Mouse (Mus musculus) adrenal gland, adult 8-10 months (tissue): ENCODE measurements around the gene Zbtb33. TPM values are rescaled to one million over a fixed set of nuclear protein-coding genes. Genes with fewer than 3 reads are reported as not detected.

ENCODE experiments used
- DNase-seq: peaks from one replicate; pipeline ENCODE4 v3.0.0; 2022
- microRNA-seq, 2 experiments: library from miRNA; unstranded; fragments of <30 nt; microRNA quantifications; one replicate each; pipeline ENCODE4 v1.2.0; 2022
- total RNA-seq, 4 experiments: library from RNA; stranded (reverse); gene quantifications; 2 replicates each; pipeline ENCODE4 v1.2.4; 2022

Zbtb33 gene
- total RNA-seq = 10 to 100 TPM; 28.2 to 42.7 (median 34.2) TPM

DNA sequence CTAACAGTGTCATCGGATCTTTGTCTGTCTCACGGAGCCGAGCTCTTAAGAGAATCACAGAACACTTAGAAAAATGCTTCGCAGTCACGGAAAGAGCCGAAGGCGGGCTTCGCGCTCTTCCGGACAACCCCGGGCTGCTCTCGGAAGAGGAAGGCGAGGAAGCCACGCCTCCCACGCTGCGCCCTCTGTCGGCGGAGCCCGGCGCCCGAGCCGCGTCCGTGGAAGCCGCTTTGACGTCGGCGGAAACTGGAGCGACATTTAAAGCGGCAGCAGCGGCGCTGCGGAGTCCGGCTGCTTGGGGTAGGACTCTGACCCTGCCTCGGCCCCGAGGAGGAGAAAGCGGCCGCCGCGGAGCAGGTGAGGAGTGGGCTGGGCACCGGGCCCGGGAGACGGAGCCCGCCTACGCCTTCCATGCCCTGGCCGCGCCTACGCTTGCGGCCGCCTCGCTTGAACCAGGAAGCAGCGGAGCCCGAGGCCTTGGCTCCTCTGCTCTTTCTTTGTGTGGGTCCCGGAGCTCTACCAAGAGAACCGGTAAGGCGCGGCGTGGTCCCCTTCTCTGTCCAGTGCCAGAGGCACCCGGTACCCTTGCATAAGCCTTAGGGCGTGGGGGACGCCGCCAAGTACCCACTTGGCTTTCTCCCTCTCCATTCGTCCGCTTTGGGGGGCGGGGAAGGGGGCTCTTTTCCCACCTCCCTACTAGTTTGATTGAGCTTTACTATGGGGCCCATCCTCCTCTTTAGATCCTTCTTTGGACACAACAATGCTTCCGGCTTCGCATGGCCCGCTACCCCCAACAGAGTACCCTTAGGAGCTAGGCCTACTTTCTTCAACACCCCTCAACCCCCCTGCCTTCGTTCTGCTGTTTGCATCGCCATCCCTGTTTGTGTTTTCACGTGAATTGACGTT is at the start of gene Zbtb33:
Gene Zbtb33, plus strand, starts transcription at position 242 of the 906 bp plus-strand sequence.
- peak; percentile 78 for DNase-seq

DNA sequence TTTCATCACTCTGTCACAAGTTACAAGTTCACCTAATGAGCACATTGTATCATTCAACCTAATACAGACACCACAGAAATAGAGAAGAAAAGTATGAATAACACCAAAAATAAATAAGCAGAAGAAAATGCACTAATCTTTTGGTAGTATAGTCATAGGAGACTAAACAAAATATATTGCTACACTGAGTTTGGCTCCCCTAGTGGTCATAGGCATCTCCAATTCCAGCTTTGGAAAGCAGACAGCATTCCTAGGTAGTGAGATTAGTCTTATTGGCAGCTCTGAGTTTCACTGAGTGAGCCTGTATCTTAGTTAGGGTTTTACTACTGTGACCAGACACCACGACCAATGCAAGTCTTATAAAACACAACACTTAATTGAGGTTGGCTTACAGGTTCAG is 30.5 kb upstream of the Zbtb33 start:
- no peak for DNase-seq

DNA sequence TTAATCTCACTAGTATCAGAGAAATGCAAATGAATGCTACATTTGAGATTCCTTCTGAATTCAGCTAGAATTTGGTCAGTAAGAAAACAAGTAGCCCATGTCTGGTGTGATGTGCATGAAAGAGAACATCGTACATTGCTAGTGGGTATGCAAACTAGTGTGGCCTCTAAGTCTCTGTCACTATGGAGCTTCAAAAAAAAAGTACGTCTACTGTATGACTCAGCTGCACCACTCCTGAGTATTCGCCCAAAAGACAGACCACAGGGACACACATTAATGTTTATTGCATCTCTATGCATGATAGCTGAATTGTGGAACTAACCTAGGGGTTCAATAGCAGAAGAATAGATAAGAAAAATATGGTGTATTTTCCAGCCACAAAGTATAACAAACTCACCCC is 24.3 kb upstream of the Zbtb33 start:
- DNase-seq = no peak

- no peak for DNase-seq
Observed at GRCm38 (mm10) chrX:38166064-38166463, 23.5 kb upstream of the Zbtb33 start.

- no peak for DNase-seq
Observed at GRCm38 (mm10) chrX:38166592-38166991, 23.0 kb upstream of the Zbtb33 start.

GRCm38 (mm10) chrX:38179891-38180310 is 9.7 kb upstream of the Zbtb33 start:
- peak; percentile 58 for DNase-seq

DNA sequence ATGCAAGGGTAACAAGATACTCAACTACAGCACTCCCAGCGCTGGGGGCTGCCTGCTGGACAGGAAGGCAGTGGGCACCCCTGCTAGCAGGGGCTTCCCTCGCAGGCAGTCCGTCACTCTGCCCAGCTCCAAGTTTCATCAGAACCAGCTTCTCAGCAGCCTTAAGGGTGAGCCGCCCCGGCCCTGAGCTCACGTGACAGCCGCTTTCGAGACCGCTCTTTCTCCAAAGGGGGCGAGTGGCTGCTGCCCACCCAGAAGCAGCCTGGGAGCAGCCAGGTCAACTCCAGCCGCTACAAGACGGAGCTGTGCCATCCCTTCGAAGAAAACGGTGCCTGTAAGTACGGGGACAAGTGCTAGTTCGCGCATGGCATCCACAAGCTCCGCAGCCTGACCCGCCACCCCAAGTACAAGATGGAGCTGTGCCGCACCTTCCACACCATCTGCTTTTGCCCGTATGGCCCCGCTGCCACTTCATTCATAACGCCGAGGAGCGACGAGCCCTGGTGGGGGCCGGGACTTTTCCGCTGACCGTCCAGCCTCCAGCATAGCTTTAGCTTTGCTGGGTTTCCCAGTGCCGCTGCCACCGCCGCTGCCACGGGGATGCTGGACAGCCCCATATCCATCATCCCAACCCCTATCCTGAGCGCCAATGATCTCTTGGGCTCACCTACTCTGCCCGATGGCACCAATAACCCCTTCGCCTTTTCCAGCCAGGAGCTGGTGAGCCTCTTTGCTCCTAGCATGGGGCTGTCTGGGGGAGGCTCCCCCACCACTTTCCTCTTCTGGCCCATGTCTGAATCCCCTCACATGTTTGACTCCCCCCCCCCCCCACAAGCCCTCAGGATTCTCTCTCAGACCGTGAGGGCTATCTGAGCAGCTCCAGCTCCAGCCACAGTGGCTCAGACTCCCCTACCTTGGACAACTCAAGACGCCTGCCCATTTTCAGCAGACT is 8.7 kb upstream of the Zbtb33 start:
- DNase-seq = peak; percentile 25

DNA sequence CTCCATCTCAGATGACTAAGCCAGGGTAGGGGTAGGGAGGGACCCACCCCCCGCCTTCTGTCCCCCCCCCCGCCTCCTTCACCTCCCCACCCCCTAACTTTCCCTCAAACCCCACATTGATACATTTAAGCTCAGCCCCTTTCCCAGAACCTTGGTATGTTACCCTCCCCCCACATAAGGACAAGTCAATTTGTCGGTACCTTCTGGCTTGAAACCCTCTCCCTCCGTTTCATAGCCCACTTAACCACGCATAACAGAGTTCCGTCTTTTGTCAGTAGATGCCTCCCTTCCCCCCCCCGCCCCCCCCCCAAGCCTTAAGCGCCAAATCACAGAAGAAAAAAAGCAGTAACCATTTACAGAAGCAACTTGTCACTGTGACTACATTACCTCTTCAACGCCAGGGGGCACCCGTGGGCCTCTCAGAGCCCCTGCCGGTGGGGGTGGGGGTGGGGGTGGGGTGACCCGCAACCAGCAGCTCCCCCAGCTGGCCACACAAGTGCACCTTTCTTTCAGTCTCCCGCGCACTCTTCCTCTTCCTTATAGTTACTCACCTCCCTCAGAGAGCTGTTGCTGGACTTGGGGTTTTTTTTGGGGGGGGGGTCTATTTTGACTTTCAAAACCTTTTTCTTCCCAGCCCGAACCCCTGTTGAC is 7.9 kb upstream of the Zbtb33 start:
- DNase-seq = peak; percentile 13

DNA sequence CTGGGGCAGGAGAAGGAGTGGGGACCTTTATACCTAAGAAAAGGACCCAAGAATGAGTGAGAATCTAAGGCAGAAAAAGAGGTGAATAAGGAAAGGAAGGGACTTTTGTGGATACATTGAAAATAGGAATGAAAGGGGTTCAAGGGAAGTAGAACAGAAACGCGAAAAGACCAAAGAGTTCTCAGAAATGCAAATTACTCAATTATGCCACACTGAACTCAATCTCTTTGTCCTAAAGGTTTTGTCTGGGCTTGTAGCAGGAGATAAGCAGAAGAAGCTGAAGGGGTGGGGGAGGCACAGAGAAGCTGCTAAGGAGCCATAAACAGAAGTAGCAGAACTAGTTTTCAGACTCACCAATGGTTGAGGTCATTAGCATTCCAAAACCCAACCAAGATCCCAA is 4.1 kb upstream of the Zbtb33 start:
- no peak for DNase-seq

DNA sequence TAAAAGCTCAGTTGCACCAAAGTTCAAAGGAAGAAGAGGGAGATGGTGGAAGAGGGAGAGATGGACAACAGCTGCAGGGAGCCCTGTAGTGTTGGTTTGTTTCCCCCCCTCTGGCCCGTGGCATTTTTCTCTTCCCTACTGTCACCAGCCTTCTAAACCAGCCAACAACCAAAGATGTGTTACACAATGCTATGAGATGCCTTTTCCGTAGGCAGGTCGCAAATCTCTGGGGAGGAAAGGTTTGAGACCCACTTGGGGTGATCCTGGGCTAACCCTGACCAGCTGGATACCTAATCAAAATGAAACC is 818 bp downstream of the Zbtb33 start:
- no peak for DNase-seq

GRCm38 (mm10) chrX:38201816-38202215 is 12.2 kb downstream of the Zbtb33 start:
- DNase-seq = no peak

DNA sequence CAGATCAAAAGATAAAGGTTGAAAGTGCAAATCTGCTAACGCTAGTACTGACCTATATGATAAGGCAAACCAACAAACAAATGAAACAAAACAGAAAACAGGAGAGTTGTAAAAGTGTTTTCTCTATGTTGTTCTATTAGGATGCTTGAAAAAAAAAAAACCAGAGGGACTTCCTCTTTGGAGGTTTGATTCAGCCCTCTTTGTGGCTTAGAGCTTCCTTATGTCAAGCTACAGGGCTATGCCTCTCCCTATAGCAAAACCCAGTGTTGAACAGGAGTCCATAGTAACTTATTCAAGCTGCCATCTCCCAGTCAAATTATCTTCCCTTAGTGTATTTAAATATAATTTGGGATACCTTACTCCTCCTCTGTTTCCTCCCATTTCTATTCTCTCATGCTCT is 17.8 kb downstream of the Zbtb33 start:
- DNase-seq = no peak

- DNase-seq = peak; percentile 11
Observed at GRCm38 (mm10) chrX:38216986-38217675, 27.5 kb downstream of the Zbtb33 start.

- no peak for DNase-seq
Observed at GRCm38 (mm10) chrX:38217676-38217991, 28.0 kb downstream of the Zbtb33 start.

GRCm38 (mm10) chrX:38222757-38223156 is 33.2 kb downstream of the Zbtb33 start:
- DNase-seq = no peak

DNA sequence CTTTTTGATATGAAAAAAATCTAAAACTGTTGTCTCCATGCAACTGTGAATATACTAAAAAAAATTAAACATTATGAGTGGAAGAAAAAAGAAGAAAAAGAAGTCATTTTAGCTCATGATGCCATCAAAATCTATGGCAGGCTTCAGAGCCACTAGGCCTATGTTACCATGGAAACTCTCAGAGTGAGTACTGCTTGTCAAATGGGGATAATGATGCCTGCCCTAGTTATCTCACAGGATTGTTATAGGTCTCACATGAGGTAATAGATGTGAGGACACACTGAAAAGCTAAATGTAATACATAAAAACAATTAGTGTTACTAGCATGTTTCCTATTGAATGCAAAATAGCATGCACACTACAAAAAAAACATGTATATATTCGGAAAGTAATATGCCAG is 40.3 kb downstream of the Zbtb33 start:
- DNase-seq = no peak

- DNase-seq = no peak
Observed at GRCm38 (mm10) chrX:38237731-38238130, 48.1 kb downstream of the Zbtb33 start.

Small RNA genes within 50 kb of the gene (microRNA-seq; reads per million reads assigned to microRNA genes)
- 0 to 0.35 reads per million in 2 experiments for gene Mir3110

Other genes starting within 250 kb of the Zbtb33 start
- gene Btg1-ps1, start 171.0 kb upstream of the Zbtb33 start, total RNA-seq = not detected
- under 1 TPM in 2 of 4 experiments, not detected in 2; 0.46 to 0.52 TPM for gene Btg1-ps2, start 146.7 kb upstream of the Zbtb33 start, total RNA-seq
- not detected for gene Rhox10, start 123.3 kb upstream of the Zbtb33 start, total RNA-seq
- gene Rhox11, start 104.7 kb upstream of the Zbtb33 start, total RNA-seq = not detected
- not detected for gene Rhox12, start 78.9 kb upstream of the Zbtb33 start, total RNA-seq
- gene Rhox13, start 68.6 kb upstream of the Zbtb33 start, total RNA-seq = not detected
- gene Tmem255a, start 62.6 kb downstream of the Zbtb33 start, total RNA-seq = 10 to 100 TPM; 33.4 to 59.1 (median 46.4) TPM
- not detected for gene Atp1b4, start 126.4 kb downstream of the Zbtb33 start, total RNA-seq